Mouse (Mus musculus): ENCODE results near the gene Mbd3. TPM values are rescaled to one million over a fixed set of nuclear protein-coding genes. Genes with fewer than 3 reads are reported as not detected.

Mbd3 gene
- total RNA-seq, 2 experiments from 2014 or later, result 105 to 116 TPM

DNA sequence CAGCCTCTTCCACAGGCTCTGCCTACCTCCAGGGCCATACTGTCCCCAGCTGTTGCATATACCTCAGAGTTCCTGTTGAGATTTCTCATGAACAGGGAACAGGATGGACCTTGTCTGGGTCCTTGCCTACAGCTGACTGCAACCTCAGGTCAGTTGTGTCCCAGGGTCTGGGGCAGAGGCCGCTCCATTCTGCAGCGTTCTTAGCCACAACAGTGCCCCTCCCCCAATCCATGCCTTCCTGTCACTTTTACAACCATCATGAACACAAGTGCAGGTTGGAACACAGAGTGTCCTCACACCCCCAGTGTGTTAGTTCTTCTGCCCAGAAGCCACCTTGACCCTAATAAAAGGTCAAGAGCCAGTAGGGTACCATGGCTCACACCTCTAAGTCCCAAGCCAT is 10.6 kb downstream of the Mbd3 start:
- TF ChIP-seq CTCF (IDR thresholded peaks at IDR 0.05), result no peak
- DNase-seq, result no peak
- H3K27ac ChIP-seq, result peak overlapping the region; percentile 10; the same call in 1 of the 2 replicates
- intact Hi-C loops (cut with DNase I), result no loop called here
- no peak overlapping the region for H3K4me3 ChIP-seq

DNA sequence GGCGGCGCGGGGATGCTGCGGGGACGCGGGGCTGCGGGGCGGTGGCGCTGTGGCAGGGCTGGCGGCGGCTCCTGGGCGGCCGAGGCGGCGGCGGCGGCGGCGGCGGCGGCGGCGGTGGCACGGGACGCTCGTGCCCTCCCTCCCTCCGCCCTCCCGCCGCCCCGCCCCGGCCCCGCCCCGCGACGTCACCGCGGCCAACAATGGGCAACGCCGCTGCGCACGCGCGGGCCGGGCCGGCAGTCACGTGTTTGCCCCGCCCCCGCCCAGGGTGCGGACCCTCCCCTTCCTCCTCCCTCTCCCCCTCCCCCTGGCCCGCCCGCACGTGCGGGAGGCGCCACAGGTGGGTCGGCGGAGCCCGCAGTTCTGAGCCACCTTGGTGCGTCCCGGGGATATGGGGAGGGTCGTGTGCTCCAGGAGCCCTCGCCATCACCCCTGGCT is 11.8 kb downstream of the Mbd3 start, which contains the start of gene Mex3d:
TSS of gene Mex3d (minus strand) at position 138 of the 438 bp plus-strand sequence.
- peak; percentile 94 for DNase-seq
- Histone ChIP-seq H3K4me3 (peak within 1 kb of the TSS; percentile 92), H3K27ac (peak within 1 kb of the TSS; percentile 93)
- intact Hi-C loops (cut with DNase I), result no loop called here
- TF ChIP-seq CTCF (IDR thresholded peaks at IDR 0.05), result no peak

DNA sequence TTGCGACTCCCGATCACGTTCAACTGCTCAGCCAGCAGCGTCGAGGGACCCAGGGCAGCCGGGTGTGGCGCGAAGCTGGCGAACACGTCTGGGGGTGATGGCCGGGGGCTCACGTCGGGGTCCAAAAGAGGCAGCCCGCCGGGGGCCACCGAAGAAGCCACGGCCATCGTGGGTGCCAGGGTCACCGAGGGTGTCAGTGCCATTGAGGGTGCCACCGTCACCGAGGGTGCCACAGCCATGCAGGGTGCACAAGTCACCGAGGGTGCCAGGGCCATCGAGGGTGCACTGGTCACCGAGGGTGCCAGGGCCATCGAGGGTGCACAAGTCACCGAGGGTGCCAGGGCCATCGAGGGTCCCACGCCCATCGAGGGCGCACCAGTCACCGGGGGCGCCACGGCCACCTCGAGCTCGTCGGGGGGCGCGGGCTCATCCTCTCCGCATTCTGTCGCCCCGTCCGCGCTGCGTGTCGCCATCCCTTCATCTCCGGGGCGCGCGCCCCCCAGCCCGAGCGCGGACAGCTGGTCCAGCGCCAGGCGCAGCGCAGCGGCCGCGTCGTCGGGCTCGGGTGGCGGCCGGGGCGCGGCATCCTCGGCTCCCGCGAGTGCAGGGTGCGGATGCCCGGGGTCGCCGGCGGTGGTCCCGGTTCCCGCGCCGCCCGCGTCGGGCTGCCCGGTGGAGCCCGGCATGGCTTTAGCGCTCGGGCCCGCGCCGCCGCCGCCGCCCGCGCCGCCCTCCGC is 12.4 kb downstream of the Mbd3 start:
- H3K27ac ChIP-seq, result peak overlapping the region; percentile 55
- TF ChIP-seq CTCF (IDR thresholded peaks at IDR 0.05), result no peak
- peak overlapping the region; percentile 92 for H3K4me3 ChIP-seq
- intact Hi-C loops (cut with DNase I), result no loop called here
- peak; percentile 63 for DNase-seq

DNA sequence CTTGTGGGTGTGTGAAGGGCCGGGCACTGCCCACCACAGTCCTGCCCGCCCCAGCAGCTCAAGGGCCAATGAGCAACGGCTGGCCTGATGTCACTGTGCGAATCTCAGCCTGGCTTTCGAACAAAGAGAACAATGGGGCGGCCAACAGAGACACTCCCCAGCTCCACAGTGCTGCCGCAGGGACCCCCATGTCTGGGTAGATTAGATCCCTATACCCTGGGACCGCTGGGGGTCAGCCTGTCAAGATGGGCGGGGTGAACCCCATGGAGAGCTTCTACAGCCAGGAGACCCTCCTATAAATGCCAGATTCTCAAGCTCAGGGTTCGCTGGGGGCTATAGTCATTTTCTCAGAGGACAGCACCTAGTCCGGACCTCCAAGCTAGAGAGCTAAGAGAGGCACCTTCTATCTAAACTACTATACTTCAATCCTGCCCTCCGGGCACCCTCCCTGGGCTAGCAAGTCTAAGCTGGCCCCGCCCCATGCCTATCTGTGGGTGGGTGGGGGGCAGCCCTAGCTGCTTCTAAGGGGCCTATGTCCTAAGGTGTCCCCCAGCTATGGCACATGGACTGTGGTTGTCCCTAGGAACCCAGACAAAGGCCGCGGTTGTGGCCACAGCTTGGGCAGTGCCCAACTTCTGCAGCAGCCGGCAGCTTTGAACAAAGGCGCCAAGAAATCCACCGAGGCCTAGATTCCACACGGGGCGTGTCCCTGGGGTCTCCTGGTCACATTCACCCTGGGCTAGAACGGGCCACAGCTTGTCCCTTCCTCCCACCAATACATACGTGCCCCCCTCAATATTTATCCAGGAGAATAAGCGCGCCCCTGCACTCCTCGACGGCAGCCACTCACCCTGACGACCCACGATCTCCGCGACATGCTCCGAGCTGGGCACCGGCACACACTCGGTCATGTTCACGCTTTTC is 13.3 kb downstream of the Mbd3 start:
- peak overlapping the region; percentile 92 for H3K4me3 ChIP-seq
- no peak for TF ChIP-seq CTCF (IDR thresholded peaks at IDR 0.05)
- H3K27ac ChIP-seq, result peak overlapping the region; percentile 55
- intact Hi-C loops (cut with DNase I), result no loop called here
- DNase-seq, result no peak

DNA sequence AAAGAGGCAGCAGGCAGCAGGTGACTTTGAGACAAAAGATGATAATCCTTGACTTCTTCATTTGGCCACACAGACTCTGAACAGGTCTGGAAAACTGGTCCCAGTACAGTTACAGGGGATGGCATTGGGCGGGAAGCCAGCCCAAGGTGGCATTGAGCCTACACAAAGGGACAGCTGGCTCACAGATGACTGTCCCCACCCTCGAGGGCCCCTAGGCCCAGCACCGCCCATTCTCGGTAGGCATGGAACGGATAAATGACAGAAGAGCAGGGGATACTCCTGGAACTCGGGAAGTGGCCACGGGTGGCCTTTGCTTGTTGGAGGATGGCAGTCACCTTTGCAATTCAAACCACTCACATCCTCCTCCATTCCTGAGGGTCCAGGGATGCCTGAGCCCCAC is 14.0 kb downstream of the Mbd3 start:
- no peak for TF ChIP-seq CTCF (IDR thresholded peaks at IDR 0.05)
- no peak for DNase-seq
- peak overlapping the region; percentile 92 for H3K4me3 ChIP-seq
- intact Hi-C loops (cut with DNase I), result no loop called here
- no peak overlapping the region for H3K27ac ChIP-seq

DNA sequence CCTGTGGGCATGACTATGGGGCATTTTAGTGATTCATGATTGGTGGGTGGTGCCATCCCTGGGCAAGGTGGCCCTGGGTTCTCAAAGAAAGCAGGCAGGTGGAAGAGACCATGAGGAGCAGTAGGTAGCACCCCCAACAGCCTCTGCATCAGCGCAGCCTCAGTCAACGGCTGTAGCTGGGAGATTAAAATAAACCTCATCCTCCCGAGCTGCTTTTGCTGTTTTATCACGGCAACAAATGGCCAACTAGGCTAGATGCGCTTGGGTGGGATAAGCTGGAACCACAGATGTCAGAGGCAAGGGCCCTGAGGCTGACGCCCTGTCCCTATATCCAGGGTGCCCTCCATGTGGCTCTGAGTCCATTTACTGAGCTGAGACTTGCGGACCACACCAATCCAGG is 14.6 kb downstream of the Mbd3 start:
- DNase-seq, result no peak
- Histone ChIP-seq H3K27ac (no peak overlapping the region), H3K4me3 (no peak overlapping the region)
- TF ChIP-seq CTCF (IDR thresholded peaks at IDR 0.05), result no peak
- intact Hi-C loops (cut with DNase I), result no loop called here

DNA sequence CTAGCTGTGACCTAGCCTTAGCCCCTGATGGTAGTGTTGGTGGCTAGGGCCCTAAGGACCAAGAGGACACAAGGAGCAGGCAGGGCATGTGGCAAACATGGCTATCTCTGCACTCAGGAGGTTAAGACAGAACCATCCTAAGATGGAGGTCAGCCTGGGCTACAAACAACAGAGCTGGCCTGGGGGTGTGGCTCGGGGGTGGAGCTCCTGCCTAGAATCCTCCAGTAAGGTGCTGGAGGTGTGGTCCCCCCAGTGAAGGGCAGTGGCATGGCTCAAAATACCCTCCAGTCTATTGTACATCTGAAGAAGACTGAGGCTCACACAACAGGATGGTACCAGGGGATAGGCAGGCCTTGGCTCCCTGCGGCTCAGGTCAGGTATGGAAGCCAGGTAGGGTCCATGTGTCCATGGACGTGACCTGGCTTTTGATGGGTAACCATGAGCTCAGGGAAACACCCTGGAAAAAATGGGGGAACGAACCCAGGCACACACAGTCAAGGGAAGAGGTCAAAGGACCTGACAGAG is 15.2 kb downstream of the Mbd3 start:
- no peak for DNase-seq
- intact Hi-C loops (cut with DNase I), result no loop called here
- TF ChIP-seq CTCF (IDR thresholded peaks at IDR 0.05), result no peak
- H3K4me3 ChIP-seq, result no peak overlapping the region
- H3K27ac ChIP-seq, result no peak overlapping the region

DNA sequence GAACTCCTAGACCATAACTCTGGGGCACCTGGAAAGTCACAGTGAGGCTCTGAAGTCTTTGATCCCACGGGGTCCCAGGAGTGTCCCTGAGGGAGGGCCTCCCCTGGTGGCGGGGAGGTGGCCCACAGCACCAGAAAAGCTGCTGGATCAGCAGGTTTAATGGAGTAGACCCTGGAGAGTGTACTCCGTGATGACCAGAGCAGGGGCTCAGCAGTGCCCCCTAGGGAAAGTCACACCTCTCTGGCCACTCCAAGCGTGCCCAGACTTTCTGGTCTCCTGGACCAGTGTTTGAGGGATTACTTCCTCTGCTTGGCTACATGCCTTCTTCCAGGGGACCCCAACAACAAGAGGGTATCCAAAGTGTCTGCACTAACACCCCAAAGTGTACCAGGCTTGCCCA is 15.9 kb downstream of the Mbd3 start:
- peak; percentile 37; the same call in 1 of the 2 replicates for TF ChIP-seq CTCF (IDR thresholded peaks at IDR 0.05)
- no peak for DNase-seq

DNA sequence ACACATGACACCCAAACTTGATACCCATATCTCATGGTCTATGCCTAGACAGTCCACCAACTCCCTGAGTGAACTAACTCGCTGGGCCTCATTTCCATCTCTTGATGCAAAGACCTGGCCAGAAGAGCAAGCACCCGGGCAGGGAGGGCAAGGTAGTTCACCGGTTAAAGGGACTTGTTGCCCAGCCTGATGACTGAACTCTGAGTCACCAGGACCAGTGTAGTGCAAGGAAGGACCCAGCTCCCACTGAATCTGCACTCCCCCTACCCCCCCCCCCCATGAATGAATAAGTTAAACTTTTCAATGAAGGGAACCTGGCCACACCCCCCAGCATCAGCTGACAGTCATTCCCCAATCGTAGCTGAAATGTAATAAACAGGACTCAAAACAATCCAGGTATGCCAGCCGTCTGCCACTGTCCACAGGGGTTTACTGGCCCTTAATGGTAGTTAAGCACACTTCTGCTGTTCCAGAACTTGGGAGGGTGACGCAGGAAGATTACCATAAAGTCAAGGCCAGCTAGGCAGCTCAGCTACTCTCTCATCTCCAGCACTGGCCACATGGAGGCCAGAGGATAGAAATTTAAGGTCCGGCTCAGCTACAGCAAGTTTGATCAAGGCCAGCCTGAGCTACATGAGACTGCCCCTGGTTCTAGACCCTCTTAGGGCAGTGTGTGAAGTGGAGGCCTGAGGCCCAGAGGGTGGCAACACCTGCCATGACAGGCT is 16.5 kb downstream of the Mbd3 start:
- TF ChIP-seq CTCF (IDR thresholded peaks at IDR 0.05), result no peak
- Histone ChIP-seq H3K27ac (no peak overlapping the region), H3K4me3 (no peak overlapping the region)
- intact Hi-C loops (cut with DNase I), result no loop called here
- DNase-seq, result no peak

More for the DNA sequence above, 15.9 kb downstream of the Mbd3 start:
- Histone ChIP-seq H3K4me3 (no peak overlapping the region), H3K27ac (no peak overlapping the region)
- intact Hi-C loops (cut with DNase I), result no loop called here

DNA sequence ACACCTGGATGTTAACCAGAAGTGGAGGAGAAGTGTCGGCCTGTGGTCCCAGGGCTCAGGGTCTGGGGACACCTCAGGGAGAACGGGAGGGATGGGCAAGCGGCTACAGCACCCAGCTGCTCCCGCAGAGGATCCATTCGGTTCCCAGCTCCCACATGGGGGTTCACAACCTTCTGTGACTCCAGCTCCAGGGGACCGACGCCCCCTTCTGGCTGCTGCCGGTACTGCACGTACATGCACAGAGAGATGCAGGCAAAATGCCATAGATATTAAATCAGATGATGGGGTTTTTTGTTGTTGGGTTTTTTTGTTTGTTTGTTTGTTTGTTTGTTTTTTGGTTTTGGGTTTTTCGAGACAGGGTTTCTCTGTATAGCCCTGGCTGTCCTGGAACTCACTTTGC is 21.6 kb downstream of the Mbd3 start:
- no peak for DNase-seq
- intact Hi-C loops (cut with DNase I), result loop anchor here (5.0 to 10.0 kb wide), 2 partner anchors 35 to 127 kb away; no protein-coding TSS in a partner anchor
- H3K27ac ChIP-seq, result no peak overlapping the region
- peak; percentile 71 for TF ChIP-seq CTCF (IDR thresholded peaks at IDR 0.05)
- no peak overlapping the region for H3K4me3 ChIP-seq

DNA sequence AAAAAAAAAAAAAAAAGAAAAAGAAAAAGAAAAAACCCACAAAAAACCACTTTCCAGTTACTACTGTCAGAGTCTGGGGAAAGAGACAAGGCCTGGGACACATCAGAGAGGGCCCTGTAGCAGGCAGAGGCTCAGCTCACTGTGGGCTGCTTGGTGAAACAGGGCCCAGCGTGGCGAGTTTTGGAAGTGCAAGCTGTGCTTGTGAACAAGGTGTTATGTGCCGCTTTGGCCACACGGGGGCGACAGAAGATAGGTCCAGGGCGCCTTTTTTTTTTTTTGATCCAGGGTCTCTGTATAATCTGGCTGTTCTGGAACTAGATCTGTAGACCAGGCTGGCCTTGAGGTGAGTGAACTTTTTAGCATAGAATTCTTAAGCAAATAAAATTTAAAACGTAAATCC is 23.2 kb downstream of the Mbd3 start:
- DNase-seq, result peak; percentile 94
- intact Hi-C loops (cut with DNase I), result loop anchor here (5.0 to 10.0 kb wide), 2 partner anchors 34 to 129 kb away; no protein-coding TSS in a partner anchor
- Histone ChIP-seq H3K4me3 (no peak overlapping the region), H3K27ac (no peak overlapping the region)
- peak; percentile 95 for TF ChIP-seq CTCF (IDR thresholded peaks at IDR 0.05)

DNA sequence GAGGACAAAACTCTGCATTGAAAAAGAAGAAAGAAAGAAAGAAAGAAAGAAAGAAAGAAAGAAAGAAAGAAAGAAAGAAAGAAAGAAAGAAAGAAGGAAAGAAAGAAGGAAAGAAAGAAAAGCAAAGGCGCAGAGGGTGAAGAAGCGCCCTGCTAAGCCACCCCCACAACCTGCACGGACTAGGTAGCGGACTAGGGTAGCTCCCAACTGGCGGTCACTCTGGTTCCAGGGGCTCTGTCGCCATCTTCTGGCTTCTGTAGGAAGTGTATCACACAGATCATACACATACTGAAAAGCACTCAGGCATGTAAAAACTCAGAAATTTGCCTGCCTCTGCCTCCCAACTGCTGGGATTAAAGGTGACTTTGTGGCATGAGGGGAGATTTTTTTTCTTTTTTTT is 25.3 kb downstream of the Mbd3 start:
- peak; percentile 78 for DNase-seq
- peak; percentile 82 for TF ChIP-seq CTCF (IDR thresholded peaks at IDR 0.05)
- no peak overlapping the region for H3K27ac ChIP-seq
- intact Hi-C loops (cut with DNase I), result loop anchor here (1.0 to 10.0 kb wide), 3 partner anchors 24 to 131 kb away; partner anchors contain the start of gene Apc2
- no peak overlapping the region for H3K4me3 ChIP-seq
